Mouse (Mus musculus): ENCODE measurements around the gene Slc35c2. TPM values are rescaled to one million over a fixed set of nuclear protein-coding genes. Genes with fewer than 3 reads are reported as not detected.

The Slc35c2 gene
- 10 to 100 TPM; 84.7 to 87.3 TPM for total RNA-seq (2023)

GRCm38 (mm10) chr2:165287202-165287984 is at the start of gene Slc35c2:
Slc35c2 (minus strand) TSS chr2:165287869.

GRCm38 (mm10) chr2:165326304-165327190 is 38.9 kb upstream of the Slc35c2 start, which contains the start of gene Elmo2:
Elmo2 (minus strand) TSS chr2:165326479.

GRCm38 (mm10) chr2:165234613-165235291 is 52.9 kb downstream of the Slc35c2 start, which contains the start of gene Cdh22:
Cdh22 (minus strand) TSS chr2:165234853.

Other genes with a start within 250 kb of the Slc35c2 start
- gene Cd40, start 232.2 kb downstream of the Slc35c2 start, total RNA-seq (2023) = 1 to 10 TPM; 7.0 to 8.6 TPM
- gene 1700025C18Rik, start 197.1 kb downstream of the Slc35c2 start, total RNA-seq (2023) = not detected
- gene Cdh22, start 53.0 kb downstream of the Slc35c2 start, total RNA-seq (2023) = not detected
- gene Elmo2, start 38.6 kb upstream of the Slc35c2 start, total RNA-seq (2023) = 10 to 100 TPM; 66.2 to 67.8 TPM
- gene Zfp663, start 80.9 kb upstream of the Slc35c2 start, total RNA-seq (2023) = not detected
- gene Zfp334, start 100.4 kb upstream of the Slc35c2 start, total RNA-seq (2023) = not detected
- gene Ocstamp, start 112.5 kb upstream of the Slc35c2 start, total RNA-seq (2023) = not detected
- gene Slc13a3, start 185.4 kb upstream of the Slc35c2 start, total RNA-seq (2023) = under 1 TPM; 0.64 to 0.82 TPM
- gene Trp53rka, start 205.5 kb upstream of the Slc35c2 start, total RNA-seq (2023) = 1 to 10 TPM; 6.6 to 7.0 TPM
- gene Slc2a10, start 215.9 kb upstream of the Slc35c2 start, total RNA-seq (2023) = not detected

Data from neutrophil, adult 83 days (primary cell).